Mouse (Mus musculus): ENCODE results near the gene Ces2b. TPM values are rescaled to one million over a fixed set of nuclear protein-coding genes. Genes with fewer than 3 reads are reported as not detected.
"Not testable (repeated sequence)": the region's sequence is repeated elsewhere in the genome, so short reads cannot be mapped to it uniquely, and the experiment has no call there.

The Ces2b gene
- polyA plus RNA-seq, 1 experiment from 2014 or later, result not detected

GRCm38 (mm10) chr8:104809436-104809835 is 21.9 kb upstream of the Ces2b start:
- no peak overlapping the region for H3K4me2 ChIP-seq (ENCODE audit: low read length)
- no peaks in the 10 kb centered on the region for H3K27me3 ChIP-seq (ENCODE audit: control insufficient read depth, insufficient read depth, low read length)
- no peak overlapping the region for H3K27ac ChIP-seq (replicated peaks in 1 of 2; ENCODE audit: control insufficient read depth in 1 of 2, insufficient read depth in 1 of 2, low read depth in 2 of 2, low read length in 2 of 2)
- no peak overlapping the region for H3K4me3 ChIP-seq (ENCODE audit: control insufficient read depth in 1 of 2, insufficient read depth in 1 of 2, low read depth in 1 of 2, low read length in 2 of 2)
- no peak overlapping the region for H3K9ac ChIP-seq (ENCODE audit: low read length)
- ATAC-seq (ENCODE audit: insufficient number of reproducible peaks, insufficient read depth, low FRiP score, low read depth), result no peak
- no peaks in the 10 kb centered on the region for H3K4me1 ChIP-seq (ENCODE audit: control insufficient read depth in 2 of 2, insufficient read depth in 2 of 2, low read length in 2 of 2)
- H3K36me3 ChIP-seq (ENCODE audit: control insufficient read depth, insufficient read depth, low read length), result no peaks in the 10 kb centered on the region
- 89% methylated on average over 3 of the region's 3 CpGs for WGBS
- H3K9me3 ChIP-seq (ENCODE audit: control insufficient read depth, low read length), result no peaks in the 10 kb centered on the region

DNA sequence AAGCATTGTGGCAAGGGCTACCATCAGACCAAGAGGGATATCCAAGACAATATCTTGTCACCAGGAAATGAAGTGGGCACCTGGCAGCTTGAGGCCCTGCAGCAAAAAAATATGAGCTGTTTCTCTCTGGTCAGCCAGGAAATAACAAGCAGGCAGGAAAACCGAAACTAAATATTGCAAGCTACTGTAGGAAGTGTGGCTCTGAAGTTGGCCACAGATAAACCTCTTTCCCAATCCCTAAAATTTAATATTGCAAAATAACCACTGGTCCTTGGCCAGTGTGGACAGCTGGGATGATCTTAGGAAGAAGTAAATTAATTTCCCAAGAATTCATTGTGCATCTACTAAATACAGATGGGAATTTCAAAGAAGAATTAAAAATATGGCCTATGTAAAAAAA is 4.5 kb upstream of the Ces2b start:
- 72% methylated on average over 1 of the region's 1 CpGs for WGBS
- H3K4me3 ChIP-seq (ENCODE audit: control insufficient read depth in 1 of 2, insufficient read depth in 1 of 2, low read depth in 1 of 2, low read length in 2 of 2), result no peak overlapping the region
- H3K9me3 ChIP-seq (ENCODE audit: control insufficient read depth, low read length), result no peaks in the 10 kb centered on the region

DNA sequence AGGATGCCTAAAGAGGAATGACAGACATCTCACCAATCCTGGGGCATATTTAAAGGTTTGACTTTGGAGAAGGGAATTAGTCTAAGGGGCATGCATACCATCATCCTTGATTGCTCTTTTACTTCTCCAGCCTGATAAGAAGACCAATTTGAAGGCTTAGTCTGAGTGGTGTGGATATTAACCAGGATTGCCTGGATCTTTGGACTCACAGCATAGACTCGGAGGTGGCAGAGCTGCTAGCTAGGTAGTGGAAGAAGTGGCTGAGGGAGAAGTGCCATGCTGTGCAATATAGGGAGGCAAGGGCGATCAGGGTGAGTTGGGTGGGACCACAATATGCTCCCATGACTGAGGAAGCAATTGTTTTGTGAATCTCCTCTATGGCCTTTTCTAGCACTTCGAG is 3.2 kb upstream of the Ces2b start:
- Histone ChIP-seq H3K4me2 (ENCODE audit: low read length) (no peak overlapping the region), H3K9me3 (ENCODE audit: control insufficient read depth, low read length) (no peaks in the 10 kb centered on the region), H3K4me3 (ENCODE audit: control insufficient read depth in 1 of 2, insufficient read depth in 1 of 2, low read depth in 1 of 2, low read length in 2 of 2) (no peak overlapping the region), H3K9ac (ENCODE audit: low read length) (no peak overlapping the region), H3K27me3 (ENCODE audit: control insufficient read depth, insufficient read depth, low read length) (no peaks in the 10 kb centered on the region), H3K4me1 (ENCODE audit: control insufficient read depth in 2 of 2, insufficient read depth in 2 of 2, low read length in 2 of 2) (no peaks in the 10 kb centered on the region), H3K27ac (replicated peaks in 1 of 2; ENCODE audit: control insufficient read depth in 1 of 2, insufficient read depth in 1 of 2, low read depth in 2 of 2, low read length in 2 of 2) (no peak overlapping the region), H3K36me3 (ENCODE audit: control insufficient read depth, insufficient read depth, low read length) (no peaks in the 10 kb centered on the region)
- 69% methylated on average over 3 of the region's 3 CpGs for WGBS
- no peak for ATAC-seq (ENCODE audit: insufficient number of reproducible peaks, insufficient read depth, low FRiP score, low read depth)

More for the DNA sequence above, 4.5 kb upstream of the Ces2b start:
- ATAC-seq (ENCODE audit: insufficient number of reproducible peaks, insufficient read depth, low FRiP score, low read depth), result no peak
- H3K27me3 ChIP-seq (ENCODE audit: control insufficient read depth, insufficient read depth, low read length), result no peaks in the 10 kb centered on the region
- H3K9ac ChIP-seq (ENCODE audit: low read length), result no peak overlapping the region
- H3K27ac ChIP-seq (replicated peaks in 1 of 2; ENCODE audit: control insufficient read depth in 1 of 2, insufficient read depth in 1 of 2, low read depth in 2 of 2, low read length in 2 of 2), result no peak overlapping the region
- no peaks in the 10 kb centered on the region for H3K4me1 ChIP-seq (ENCODE audit: control insufficient read depth in 2 of 2, insufficient read depth in 2 of 2, low read length in 2 of 2)
- no peak overlapping the region for H3K4me2 ChIP-seq (ENCODE audit: low read length)
- no peaks in the 10 kb centered on the region for H3K36me3 ChIP-seq (ENCODE audit: control insufficient read depth, insufficient read depth, low read length)

- no peaks in the 10 kb centered on the region for H3K27me3 ChIP-seq (ENCODE audit: control insufficient read depth, insufficient read depth, low read length)
- WGBS, result 77% methylated on average over 3 of the region's 3 CpGs
- no peaks in the 10 kb centered on the region for H3K36me3 ChIP-seq (ENCODE audit: control insufficient read depth, insufficient read depth, low read length)
- H3K9me3 ChIP-seq (ENCODE audit: control insufficient read depth, low read length), result no peaks in the 10 kb centered on the region
- H3K4me3 ChIP-seq (ENCODE audit: control insufficient read depth in 1 of 2, insufficient read depth in 1 of 2, low read depth in 1 of 2, low read length in 2 of 2), result no peak overlapping the region
- no peak overlapping the region for H3K27ac ChIP-seq (replicated peaks in 1 of 2; ENCODE audit: control insufficient read depth in 1 of 2, insufficient read depth in 1 of 2, low read depth in 2 of 2, low read length in 2 of 2)
- no peak for ATAC-seq (ENCODE audit: insufficient number of reproducible peaks, insufficient read depth, low FRiP score, low read depth)
- no peak overlapping the region for H3K9ac ChIP-seq (ENCODE audit: low read length)
- H3K4me1 ChIP-seq (ENCODE audit: control insufficient read depth in 2 of 2, insufficient read depth in 2 of 2, low read length in 2 of 2), result no peaks in the 10 kb centered on the region
- H3K4me2 ChIP-seq (ENCODE audit: low read length), result no peak overlapping the region
Observed at GRCm38 (mm10) chr8:104841360-104842078, 10.1 kb downstream of the Ces2b start.

DNA sequence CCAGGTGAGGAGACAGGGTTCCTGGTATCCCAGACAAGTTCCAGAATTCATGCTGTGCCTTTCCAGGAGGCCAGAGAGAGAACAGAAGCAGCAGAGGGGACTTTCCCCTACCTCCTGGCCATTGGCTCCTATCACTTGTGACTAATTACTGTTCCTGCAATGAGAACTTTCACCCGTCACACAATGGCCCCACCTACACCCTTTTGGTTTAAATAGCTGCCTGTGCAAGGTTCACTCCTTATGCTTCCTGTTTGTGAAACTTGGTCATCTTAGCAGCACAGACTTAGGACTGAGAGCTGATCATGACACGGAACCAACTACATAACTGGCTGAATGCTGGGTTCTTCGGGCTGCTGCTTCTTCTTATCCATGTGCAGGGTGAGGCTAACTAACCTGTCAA is 15.5 kb downstream of the Ces2b start, which contains the start of gene Ces2c:
Gene Ces2c (plus strand): TSS at position 238 of the 400 bp plus-strand sequence.
- WGBS, result 69% methylated on average over 3 of the region's 3 CpGs
- no peaks in the 10 kb centered on the region for H3K27me3 ChIP-seq (ENCODE audit: control insufficient read depth, insufficient read depth, low read length)
- no peak within 1 kb of the TSS for H3K27ac ChIP-seq (replicated peaks in 1 of 2; ENCODE audit: control insufficient read depth in 1 of 2, insufficient read depth in 1 of 2, low read depth in 2 of 2, low read length in 2 of 2)
- no peak for ATAC-seq (ENCODE audit: insufficient number of reproducible peaks, insufficient read depth, low FRiP score, low read depth)
- H3K36me3 ChIP-seq (ENCODE audit: control insufficient read depth, insufficient read depth, low read length), result no peaks in the 10 kb centered on the region
- no peaks in the 10 kb centered on the region for H3K4me1 ChIP-seq (ENCODE audit: control insufficient read depth in 2 of 2, insufficient read depth in 2 of 2, low read length in 2 of 2)
- H3K9ac ChIP-seq (ENCODE audit: low read length), result no peak within 1 kb of the TSS
- H3K4me2 ChIP-seq (ENCODE audit: low read length), result no peak within 1 kb of the TSS
- H3K9me3 ChIP-seq (ENCODE audit: control insufficient read depth, low read length), result no peaks in the 10 kb centered on the region
- H3K4me3 ChIP-seq (ENCODE audit: control insufficient read depth in 1 of 2, insufficient read depth in 1 of 2, low read depth in 1 of 2, low read length in 2 of 2), result no peak within 1 kb of the TSS

DNA sequence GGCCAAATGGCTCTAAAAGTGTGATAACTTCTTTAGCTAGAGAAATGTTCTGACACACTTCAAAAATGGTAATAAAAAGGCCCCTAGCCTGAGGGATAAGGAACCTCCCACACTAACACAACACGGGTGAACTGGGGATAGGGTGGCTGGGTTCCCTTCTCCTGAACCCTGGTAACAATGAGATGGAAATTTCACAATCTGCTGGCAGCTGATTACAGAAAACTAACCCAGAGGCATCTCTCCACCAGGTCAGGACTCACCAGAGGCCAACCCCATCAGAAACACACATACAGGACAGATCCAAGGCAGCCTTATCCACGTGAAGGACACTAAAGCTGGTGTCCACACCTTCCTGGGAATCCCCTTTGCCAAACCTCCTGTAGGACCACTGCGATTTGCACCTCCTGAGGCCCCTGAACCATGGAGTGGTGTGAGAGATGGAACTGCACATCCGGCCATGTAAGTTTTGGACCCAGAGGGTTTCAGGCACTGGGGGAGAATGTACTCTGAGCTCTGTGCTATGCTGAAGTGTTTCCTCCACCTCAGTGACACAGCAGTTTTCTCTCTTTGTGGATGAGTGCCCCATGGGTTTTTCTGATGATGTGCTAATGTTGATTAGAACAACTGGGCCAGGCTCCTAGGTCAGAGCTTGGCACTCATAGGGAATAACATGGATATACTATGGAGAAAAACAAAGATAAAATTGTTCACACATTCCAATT is 16.5 kb downstream of the Ces2b start:
- H3K36me3 ChIP-seq (ENCODE audit: control insufficient read depth, insufficient read depth, low read length), result no peaks in the 10 kb centered on the region
- no peak overlapping the region for H3K4me2 ChIP-seq (ENCODE audit: low read length)
- no peaks in the 10 kb centered on the region for H3K27me3 ChIP-seq (ENCODE audit: control insufficient read depth, insufficient read depth, low read length)
- H3K9ac ChIP-seq (ENCODE audit: low read length), result no peak overlapping the region
- H3K9me3 ChIP-seq (ENCODE audit: control insufficient read depth, low read length), result no peaks in the 10 kb centered on the region
- no peak for ATAC-seq (ENCODE audit: insufficient number of reproducible peaks, insufficient read depth, low FRiP score, low read depth)
- H3K4me3 ChIP-seq (ENCODE audit: control insufficient read depth in 1 of 2, insufficient read depth in 1 of 2, low read depth in 1 of 2, low read length in 2 of 2), result no peak overlapping the region
- 72% methylated on average over 4 of the region's 4 CpGs for WGBS
- no peak overlapping the region for H3K27ac ChIP-seq (replicated peaks in 1 of 2; ENCODE audit: control insufficient read depth in 1 of 2, insufficient read depth in 1 of 2, low read depth in 2 of 2, low read length in 2 of 2)
- H3K4me1 ChIP-seq (ENCODE audit: control insufficient read depth in 2 of 2, insufficient read depth in 2 of 2, low read length in 2 of 2), result no peaks in the 10 kb centered on the region

DNA sequence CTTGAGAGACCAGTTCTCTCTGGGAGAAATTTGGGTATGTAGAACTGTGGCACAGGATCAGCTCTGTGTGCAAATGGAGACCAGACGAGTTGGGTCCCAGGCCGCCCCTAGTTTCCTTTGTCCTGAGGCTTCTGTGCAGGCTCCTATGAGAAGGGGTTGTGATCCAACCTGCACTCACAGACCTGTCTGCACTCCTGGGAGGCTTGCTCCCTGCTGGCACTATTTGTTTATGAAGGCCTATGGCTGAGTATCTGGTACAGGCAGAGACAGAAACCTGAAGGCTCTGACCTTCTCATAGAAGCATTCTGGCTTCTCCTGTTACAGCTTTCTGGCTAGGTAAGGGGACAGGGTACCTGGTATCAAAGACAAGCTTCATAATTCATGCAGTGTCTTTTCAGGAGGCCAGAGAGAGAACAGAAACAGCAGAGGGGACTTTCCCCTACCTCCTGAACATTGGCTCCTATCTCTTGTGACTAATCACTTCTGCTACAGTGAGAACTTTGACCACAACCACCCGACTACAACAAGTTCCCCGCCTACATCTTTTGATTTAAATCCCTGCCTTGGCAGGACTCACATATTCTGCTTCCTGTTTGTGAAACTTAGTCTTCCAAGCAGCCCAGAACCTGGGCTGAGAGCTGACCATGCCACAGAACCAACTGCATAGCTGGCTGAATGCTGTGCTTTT is 35.6 kb downstream of the Ces2b start:
- not testable (repeated sequence) for H3K9ac ChIP-seq (ENCODE audit: low read length); H3K4me1 ChIP-seq (ENCODE audit: control insufficient read depth in 2 of 2, insufficient read depth in 2 of 2, low read length in 2 of 2); H3K9me3 ChIP-seq (ENCODE audit: control insufficient read depth, low read length); H3K27me3 ChIP-seq (ENCODE audit: control insufficient read depth, insufficient read depth, low read length); H3K4me2 ChIP-seq (ENCODE audit: low read length); H3K4me3 ChIP-seq (ENCODE audit: control insufficient read depth in 1 of 2, insufficient read depth in 1 of 2, low read depth in 1 of 2, low read length in 2 of 2); H3K36me3 ChIP-seq (ENCODE audit: control insufficient read depth, insufficient read depth, low read length); H3K27ac ChIP-seq (replicated peaks in 1 of 2; ENCODE audit: control insufficient read depth in 1 of 2, insufficient read depth in 1 of 2, low read depth in 2 of 2, low read length in 2 of 2); ATAC-seq (ENCODE audit: insufficient number of reproducible peaks, insufficient read depth, low FRiP score, low read depth)
- no CpG with 5 or more reads among the region's 4 CpGs for WGBS
